Mouse (Mus musculus) spleen, adult 2 months (tissue): ENCODE measurements around the gene Cox10.

Source experiments
- CTCF ChIP-seq: fragments of 200-500 bp; IDR thresholded peaks from 2 replicates; pipeline ENCODE4 v1.5.1; 2011; ENCODE audit warnings: mild to moderate bottlenecking, inconsistent platforms; ENCODE audit not compliant: insufficient read depth, insufficient read length, insufficient replicate concordance; ENCODE audit errors: extremely low read depth
- POLR2A ChIP-seq: fragments of 200-500 bp; IDR thresholded peaks from 2 replicates; pipeline ENCODE4 v1.6.1; 2011; ENCODE audit warnings: low read depth, low read length, inconsistent platforms

- TF ChIP-seq CTCF (no peak), POLR2A (no peak)
Measured at GRCm38 (mm10) chr11:64116711-64117110, 37.4 kb upstream of the Cox10 start.
